8 mouse cellular contexts compared by ENCODE assay signal in genomic region chr13:111488651-111489501, GRCm38 (mm10). TPM values are rescaled to one million over a fixed set of nuclear protein-coding genes. Genes with fewer than 3 reads are reported as not detected.
DNase-seq lines count a peak whose midpoint lies in the region; ATAC-seq and TF ChIP-seq lines count a peak whose summit lies in the region.

No protein-coding gene starts in this region.

- H3K9ac ChIP-seq in ES-Bruce4 (ENCODE audit: low read depth, poor library complexity, severe bottlenecking) = peak overlapping the region; percentile 99
- peak overlapping the region; percentile 96 for H3K9ac ChIP-seq in forebrain, embryonic 12.5 days
- H3K9ac ChIP-seq in heart, embryonic 16.5 days (ENCODE audit: low read length) = peak overlapping the region; percentile 99

- H3K4me3 ChIP-seq in ES-Bruce4 (ENCODE audit: low read depth, low read length) = peak overlapping the region; percentile 76
- peak overlapping the region; percentile 99 for H3K4me3 ChIP-seq in forebrain, embryonic 12.5 days (replicated peaks)
- H3K4me3 ChIP-seq in heart, embryonic 16.5 days (ENCODE audit: low read length) = peak overlapping the region; percentile 75
- H3K4me3 ChIP-seq in lung, adult 2 months (replicated peaks; ENCODE audit: extremely low read depth, low read depth, low read length) = peak overlapping the region; percentile 70
- H3K4me3 ChIP-seq in thymus, adult 2 months (ENCODE audit: control insufficient read depth, insufficient read depth, low read length) = peak overlapping the region; percentile 91

- WGBS in forebrain, embryonic 12.5 days = under 1% methylated on average over 71 of the region's 98 CpGs
- WGBS in heart, embryonic 16.5 days = under 1% methylated on average over 74 of the region's 98 CpGs
- under 1% methylated on average over 71 of the region's 98 CpGs for WGBS in lung, adult 2 months
- WGBS in thymus, adult 2 months = under 1% methylated on average over 96 of the region's 98 CpGs

- H3K36me3 ChIP-seq in ES-Bruce4 (ENCODE audit: control insufficient read depth, insufficient read depth, low read length, poor library complexity, severe bottlenecking) = peaks cover 14% of the 10 kb centered on the region
- H3K36me3 ChIP-seq in forebrain, embryonic 12.5 days (replicated peaks) = no peaks in the 10 kb centered on the region
- no peaks in the 10 kb centered on the region for H3K36me3 ChIP-seq in heart, embryonic 16.5 days (ENCODE audit: control insufficient read depth, insufficient read depth)
- H3K36me3 ChIP-seq in thymus, adult 2 months (ENCODE audit: control insufficient read depth, insufficient read depth, low read length) = peaks cover 3% of the 10 kb centered on the region; the same call in 1 of the 2 replicates

- TF ChIP-seq CTCF in ES-Bruce4 (IDR thresholded peaks at IDR 0.05; ENCODE audit: low read depth, low read length) = no peak
- TF ChIP-seq CTCF in lung, adult 2 months (IDR thresholded peaks at IDR 0.05; ENCODE audit: insufficient read depth, low read length) = no peak
- no peak for TF ChIP-seq CTCF in thymus, adult 2 months (IDR thresholded peaks at IDR 0.05; ENCODE audit: borderline replicate concordance, control insufficient read depth, extremely low read depth, insufficient read depth, low read length, poor library complexity)

- peaks cover 3% of the 10 kb centered on the region; the same call in 1 of the 2 replicates for H3K27me3 ChIP-seq in ES-Bruce4 (ENCODE audit: control insufficient read depth, insufficient read depth, low read length, poor library complexity, severe bottlenecking)
- H3K27me3 ChIP-seq in forebrain, embryonic 12.5 days = peaks cover 25% of the 10 kb centered on the region
- peaks cover 6% of the 10 kb centered on the region for H3K27me3 ChIP-seq in heart, embryonic 16.5 days (ENCODE audit: control insufficient read depth, insufficient read depth, low read length)
- no peaks in the 10 kb centered on the region for H3K27me3 ChIP-seq in thymus, adult 2 months (ENCODE audit: control insufficient read depth, insufficient read depth, low read length)

- peak; percentile 41 for DNase-seq in c-Kit-positive CD71-positive TER-119-positive erythroid progenitor cells, embryonic 14.5 days (ENCODE audit: low spot score)
- peak; percentile 26 to 58 for DNase-seq in kidney, postnatal 36 days
- DNase-seq in lung, adult 2 months = peak; percentile 48
- DNase-seq in ovary, postnatal 10 days (ENCODE audit: low spot score) = peak; percentile 13
- peak; percentile 48 for DNase-seq in thymus, adult 2 months

- H3K4me2 ChIP-seq in forebrain, embryonic 12.5 days = peak overlapping the region; percentile 87
- H3K4me2 ChIP-seq in heart, embryonic 16.5 days (ENCODE audit: low read depth, low read length) = peak overlapping the region; percentile 79

- peak overlapping the region; percentile 1; the same call in 1 of the 2 replicates for H3K27ac ChIP-seq in ES-Bruce4 (ENCODE audit: insufficient read depth, low read length)
- peak overlapping the region; percentile 99 for H3K27ac ChIP-seq in forebrain, embryonic 12.5 days
- peak overlapping the region; percentile 99 for H3K27ac ChIP-seq in heart, embryonic 16.5 days (ENCODE audit: low read length)
- H3K27ac ChIP-seq in thymus, adult 2 months (ENCODE audit: control insufficient read depth, insufficient read depth, low read length) = peak overlapping the region; percentile 88

- no peaks in the 10 kb centered on the region for H3K9me3 ChIP-seq in ES-Bruce4 (replicated peaks; ENCODE audit: control insufficient read depth, insufficient read depth, low read length, poor library complexity, severe bottlenecking)
- no peaks in the 10 kb centered on the region for H3K9me3 ChIP-seq in forebrain, embryonic 12.5 days
- no peaks in the 10 kb centered on the region for H3K9me3 ChIP-seq in heart, embryonic 16.5 days (replicated peaks; ENCODE audit: control insufficient read depth, low read length)

- no peak for TF ChIP-seq POLR2A in ES-Bruce4 (IDR thresholded peaks at IDR 0.05; ENCODE audit: insufficient read depth, low read length)
- TF ChIP-seq POLR2A in lung, adult 2 months (IDR thresholded peaks at IDR 0.05; ENCODE audit: borderline replicate concordance, extremely low read depth, low read depth, low read length) = no peak
- 0 out of 2 replicates have a peak, but pooled peaks have one; percentile 11 for TF ChIP-seq POLR2A in thymus, adult 2 months (IDR thresholded peaks at IDR 0.05; ENCODE audit: control insufficient read depth, extremely low read depth, insufficient read depth, low read length, poor library complexity)

- H3K4me1 ChIP-seq in ES-Bruce4 (ENCODE audit: control insufficient read depth, insufficient read depth, low read length) = peaks cover 2% of the 10 kb centered on the region
- H3K4me1 ChIP-seq in forebrain, embryonic 12.5 days = peaks cover 28% of the 10 kb centered on the region
- H3K4me1 ChIP-seq in heart, embryonic 16.5 days (ENCODE audit: control insufficient read depth, insufficient read depth, low read length) = peaks cover 17% of the 10 kb centered on the region
- H3K4me1 ChIP-seq in lung, adult 2 months (ENCODE audit: control insufficient read depth, insufficient read depth, low read length) = peaks cover 11% of the 10 kb centered on the region
- H3K4me1 ChIP-seq in thymus, adult 2 months (replicated peaks; ENCODE audit: control insufficient read depth, insufficient read depth, low read length) = peaks cover 7% of the 10 kb centered on the region

- ATAC-seq in forebrain, embryonic 12.5 days (ENCODE audit: low FRiP score) = no peak; the same call in none of the 2 replicates
- peak; percentile 5 for ATAC-seq in heart, embryonic 16.5 days (replicated peaks; ENCODE audit: extremely low read depth, insufficient read depth, low FRiP score)

- TF ChIP-seq EP300 in ES-Bruce4 (IDR thresholded peaks at IDR 0.05; ENCODE audit: insufficient read depth, low read depth, low read length) = no peak

RNA-seq across cellular contexts. Expression of gene Gpbp1, which starts 1.0 kb away (rescaled TPM):
- 180 and 188 TPM in 2 replicates for polyA plus RNA-seq in ES-Bruce4 (2011; ENCODE audit: insufficient read depth, insufficient read length, low read depth, missing spikeins)
- polyA plus RNA-seq in forebrain, embryonic 12.5 days (2016; fragmentation: Nextera tagmentation; extraction: Ambion mirVana) = 124 and 135 TPM in 2 replicates
- 51.9 and 58.3 TPM in 2 replicates for polyA plus RNA-seq in heart, embryonic 16.5 days (2015; fragmentation: Nextera tagmentation; extraction: Ambion mirVana)
- 1.7 and 3.9 TPM in 2 replicates for polyA plus RNA-seq in lung, adult 2 months (2012; rRNA removed)
- polyA plus RNA-seq in thymus, adult 2 months (2012; rRNA removed) = 4.4 and 5.0 TPM in 2 replicates

Comparison
In these comparisons a context has a peak if more than half of its experiments do, and no peak if none do; other contexts are left out.
1. H3K27ac ChIP-seq: peak in every context shown above with its lines; median percentile 99 in forebrain, embryonic 12.5 days; 99 in heart, embryonic 16.5 days; 88 in thymus, adult 2 months; 1 in ES-Bruce4.